Mouse (Mus musculus) skeletal muscle tissue, adult 2 months (tissue): Measurements from ENCODE around the gene Cmc2.

Experiments
- DNase-seq: peaks from one replicate; pipeline ENCODE4 v3.0.0-alpha.2; 2012; ENCODE audit warnings: low read depth, low spot score

Gene Cmc2

DNA sequence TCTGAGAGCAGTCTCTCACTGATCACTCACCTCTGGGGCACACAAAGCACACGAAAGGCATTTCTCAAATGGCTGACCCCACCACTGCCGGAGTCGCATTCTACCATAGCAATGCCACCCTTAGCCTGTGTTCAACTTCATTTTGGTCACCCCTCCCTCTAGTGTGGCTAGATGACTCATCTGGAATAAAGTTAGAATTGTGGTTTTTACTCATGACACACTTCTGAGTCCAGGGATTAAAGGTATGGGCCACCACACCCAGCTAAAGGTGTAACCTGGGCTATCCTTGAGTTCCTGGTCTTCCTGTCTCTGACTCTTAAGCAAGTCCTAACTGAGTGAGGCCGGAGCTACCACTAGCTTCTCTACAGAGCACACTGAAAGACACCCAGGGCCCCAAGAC is 15.4 kb downstream of the Cmc2 start:
- no peak for DNase-seq

- no peak for DNase-seq
These were observed 16.0 kb downstream of the Cmc2 start for GRCm38 (mm10) chr8:116905252-116905651.

- no peak for DNase-seq
These were observed 16.5 kb downstream of the Cmc2 start for GRCm38 (mm10) chr8:116904736-116905135.

DNA sequence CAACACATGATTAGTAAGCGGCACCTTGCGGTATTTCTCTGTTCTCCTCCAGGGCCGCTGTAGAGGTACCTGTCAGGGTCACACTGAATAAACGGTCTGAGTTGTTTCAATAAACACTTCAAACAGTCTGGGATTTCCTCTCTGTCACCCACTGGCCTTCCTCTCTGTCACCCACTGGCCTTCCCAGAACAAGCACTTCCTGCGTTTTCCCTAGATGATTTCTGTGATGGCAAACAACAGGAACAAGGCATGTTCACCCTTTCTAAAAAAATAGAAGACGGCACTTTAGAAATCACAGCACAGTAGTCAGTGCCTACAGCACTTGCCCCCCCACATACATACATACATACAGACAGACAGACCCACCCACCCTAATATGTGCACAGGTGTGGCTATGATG is 25.7 kb downstream of the Cmc2 start:
- no peak for DNase-seq

GRCm38 (mm10) chr8:116893938-116894337 is 27.3 kb downstream of the Cmc2 start:
- no peak for DNase-seq

- DNase-seq = no peak
These were observed 28.6 kb downstream of the Cmc2 start for GRCm38 (mm10) chr8:116892636-116893035.

- DNase-seq = no peak
These were observed 29.1 kb downstream of the Cmc2 start for GRCm38 (mm10) chr8:116892130-116892529.

DNA sequence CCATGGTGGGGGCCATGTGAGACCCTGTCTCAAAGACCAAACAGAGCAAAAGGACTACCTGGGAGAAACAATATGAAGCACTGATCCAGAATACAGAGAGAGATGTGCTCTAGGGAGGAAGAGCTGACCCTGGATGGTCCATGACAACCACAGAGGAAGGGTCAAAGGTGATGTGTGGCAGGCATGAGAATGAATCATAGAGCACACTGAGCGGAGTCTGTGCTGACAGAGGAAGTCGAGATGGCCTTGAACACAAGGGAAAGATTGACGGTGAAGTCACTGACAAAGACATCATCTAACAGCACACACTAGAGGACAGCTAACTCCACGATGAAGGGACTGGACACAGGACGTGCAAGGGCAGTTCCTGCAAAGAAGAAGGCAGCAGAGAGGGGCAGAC is 29.8 kb downstream of the Cmc2 start:
- DNase-seq = no peak

GRCm38 (mm10) chr8:116887813-116888212 is 33.4 kb downstream of the Cmc2 start:
- no peak for DNase-seq

DNA sequence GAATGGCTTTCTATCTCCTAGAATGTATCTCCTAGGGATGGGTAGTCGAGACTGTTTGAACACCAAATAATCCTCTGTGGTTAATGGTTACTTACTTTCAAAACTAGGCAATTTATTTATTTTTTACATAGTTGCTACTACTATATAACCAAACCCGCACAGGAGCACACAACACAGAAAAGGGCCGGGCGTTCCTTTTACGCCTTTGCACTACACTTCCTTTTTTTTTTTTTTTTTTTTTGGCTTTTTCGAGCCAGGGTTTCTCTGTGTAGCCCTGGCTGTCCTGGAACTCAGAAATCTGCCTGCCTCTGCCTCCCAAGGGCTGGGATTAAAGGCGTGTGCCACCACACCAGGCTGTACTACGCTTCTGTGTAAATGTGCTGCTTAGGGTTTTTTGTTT is 39.9 kb downstream of the Cmc2 start:
- DNase-seq = no peak

DNA sequence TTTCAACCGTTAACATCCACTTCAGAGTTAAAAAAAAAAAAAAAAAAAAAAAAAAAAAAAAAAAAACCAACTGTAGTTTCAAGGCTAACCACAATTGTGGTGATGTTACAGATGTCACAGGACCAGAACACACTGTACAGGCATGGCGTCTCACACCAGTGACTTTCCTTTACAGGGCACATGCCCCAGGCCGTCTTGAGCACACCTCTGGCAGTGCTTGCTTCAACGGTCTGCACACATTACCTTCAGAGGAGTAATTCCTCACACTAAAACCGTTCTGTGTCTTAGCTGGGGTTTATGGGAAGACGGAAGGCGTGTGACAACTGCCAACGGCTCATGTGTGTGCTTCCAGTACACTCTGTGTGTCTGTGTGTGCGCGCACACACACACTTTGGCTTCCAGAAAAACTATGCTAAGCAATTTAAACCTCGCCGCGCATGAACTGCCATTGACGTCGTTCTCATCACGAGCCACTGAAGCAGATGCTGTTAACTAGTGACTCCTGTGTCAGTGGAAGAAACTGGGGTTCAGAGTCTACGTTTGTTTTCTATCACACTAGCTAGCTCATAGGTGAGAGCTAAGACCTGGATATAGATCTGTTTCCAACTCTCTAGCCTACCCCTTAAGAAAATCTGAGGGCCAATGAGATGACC is 45.3 kb downstream of the Cmc2 start:
- no peak for DNase-seq

- DNase-seq = no peak
These were observed 47.3 kb downstream of the Cmc2 start for GRCm38 (mm10) chr8:116873986-116874385.

DNA sequence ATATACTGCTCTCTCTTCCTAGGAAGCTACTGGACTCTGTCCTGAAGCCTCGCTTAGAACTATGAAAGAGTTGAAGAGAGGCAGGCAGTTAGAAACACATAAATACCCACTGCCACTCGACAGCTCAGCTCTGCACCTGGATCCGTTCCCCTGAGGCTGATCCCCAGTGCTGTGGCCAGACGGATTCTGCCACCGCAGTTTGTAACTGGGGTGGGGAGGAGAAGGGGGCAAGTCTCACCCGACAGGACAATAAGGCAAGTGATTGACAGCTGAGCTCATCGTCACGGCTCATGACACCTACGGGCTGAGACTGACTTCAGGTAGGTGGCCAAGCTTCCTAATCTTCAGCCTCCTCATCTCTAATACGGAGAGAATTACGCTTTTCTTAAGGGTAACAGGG is 47.7 kb downstream of the Cmc2 start:
- no peak for DNase-seq

GRCm38 (mm10) chr8:116872761-116873342 is 48.4 kb downstream of the Cmc2 start:
- DNase-seq = no peak

DNA sequence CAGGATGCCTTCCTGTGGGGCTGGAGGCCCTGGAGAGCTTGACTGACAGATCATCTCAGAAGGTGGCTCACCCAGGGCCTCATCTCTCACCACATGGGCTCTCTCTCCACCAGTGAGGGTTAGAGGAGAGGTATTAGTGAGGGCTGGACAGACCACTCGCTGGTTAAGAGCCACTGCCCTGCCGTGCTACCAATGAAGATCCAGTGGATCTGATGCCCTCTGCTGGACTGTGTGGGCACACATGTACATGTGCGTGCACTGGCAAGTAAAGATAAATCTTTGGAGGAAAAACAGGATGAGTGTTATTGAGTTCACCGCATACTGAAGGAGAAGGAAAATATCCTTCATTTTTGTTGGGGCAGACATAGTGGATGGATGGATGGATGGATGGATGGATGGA is 52.6 kb downstream of the Cmc2 start:
- no peak for DNase-seq

GRCm38 (mm10) chr8:116867321-116867720 is 53.9 kb downstream of the Cmc2 start:
- no peak for DNase-seq

- no peak for DNase-seq
These were observed 54.9 kb downstream of the Cmc2 start for GRCm38 (mm10) chr8:116866118-116866903.

- no peak for DNase-seq
These were observed 56.7 kb downstream of the Cmc2 start for GRCm38 (mm10) chr8:116864514-116864913.

DNA sequence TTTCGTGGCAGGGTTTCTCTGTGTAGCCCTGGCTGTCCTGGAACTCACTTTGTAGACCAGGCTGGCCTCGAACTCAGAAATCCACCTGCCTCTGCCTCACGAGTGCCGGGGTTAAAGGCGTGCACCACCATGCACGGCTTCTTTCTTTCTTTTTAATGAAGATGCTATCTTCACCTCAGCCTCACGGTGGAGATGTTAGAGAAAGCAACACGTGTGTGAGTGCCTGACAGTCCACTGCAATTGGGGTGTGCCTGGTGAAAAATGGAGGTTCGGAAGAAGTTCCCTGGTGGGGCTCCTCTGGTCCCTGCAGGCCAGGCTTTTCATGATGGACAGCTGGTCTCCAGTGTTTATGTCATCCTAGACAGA is 57.2 kb downstream of the Cmc2 start:
- DNase-seq = no peak

GRCm38 (mm10) chr8:116863357-116864021 is 57.8 kb downstream of the Cmc2 start:
- DNase-seq = peak; percentile 79

- no peak for DNase-seq
These were observed 59.1 kb downstream of the Cmc2 start for GRCm38 (mm10) chr8:116862191-116862590.

DNA sequence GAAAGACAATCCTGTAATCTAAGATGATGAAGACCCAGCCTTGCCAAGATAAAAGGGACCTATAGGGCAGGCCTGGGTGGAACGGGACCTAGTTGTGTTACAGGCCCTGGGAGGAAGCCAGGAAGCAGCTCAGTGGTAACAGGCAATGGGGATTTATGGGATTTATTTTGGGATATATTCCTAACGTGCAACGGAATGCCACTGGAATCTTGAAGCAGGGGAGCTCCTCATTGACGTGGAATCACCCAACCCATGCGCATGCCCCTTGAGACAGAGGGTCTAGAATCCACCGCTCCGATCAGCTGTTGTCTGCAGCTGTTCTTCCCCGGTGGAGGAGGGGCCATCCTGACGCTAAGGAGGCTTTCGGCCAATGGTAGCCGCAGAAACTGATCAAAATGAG is 69.2 kb downstream of the Cmc2 start:
- no peak for DNase-seq

GRCm38 (mm10) chr8:116848042-116848441 is 73.2 kb downstream of the Cmc2 start:
- no peak for DNase-seq
